Mouse (Mus musculus) heart, postnatal 0 days (tissue): Measurements from ENCODE around the gene Lrig1. TPM values are rescaled to one million over a fixed set of nuclear protein-coding genes. Genes with fewer than 3 reads are reported as not detected.
A peak's percentile ranks its signal among the peaks of the same experiment; 100 is the strongest.

Experiments used
- ATAC-seq: fragments of 200-750 bp; cut with Nextera tagmentation; 2 replicates; pipeline ENCODE4 v1.8.0; 2017; ENCODE audit warnings: low read depth, moderate number of reproducible peaks, moderate library complexity; ENCODE audit not compliant: insufficient read depth
- DNase-seq: peaks from one replicate; pipeline ENCODE4 v3.0.0-alpha.2; 2016; ENCODE audit warnings: low spot score
- H3K27ac ChIP-seq: fragments of 300-500 bp; sonication (generic); 2 replicates; pipeline ENCODE4 v1.5.1; 2014; ENCODE audit warnings: low read depth, mild to moderate bottlenecking
- H3K27me3 ChIP-seq: fragments of 300-500 bp; sonication (generic); 2 replicates; pipeline ENCODE4 v1.6.1; 2014; ENCODE audit warnings: low read length, mixed read lengths; ENCODE audit not compliant: control insufficient read depth, insufficient read depth
- H3K36me3 ChIP-seq: fragments of 300-500 bp; sonication (generic); replicated peaks from 2 replicates; pipeline ENCODE4 v1.6.1; 2014; ENCODE audit warnings: low read length, mixed read lengths; ENCODE audit not compliant: control insufficient read depth, insufficient read depth
- H3K4me1 ChIP-seq: fragments of 300-500 bp; sonication (generic); 2 replicates; pipeline ENCODE4 v1.6.1; 2014; ENCODE audit warnings: antibody characterized with exemption; ENCODE audit not compliant: control insufficient read depth, insufficient read depth
- H3K4me2 ChIP-seq: fragments of 300-500 bp; sonication (generic); 2 replicates; pipeline ENCODE4 v1.6.1; 2014; ENCODE audit warnings: low read depth, mild to moderate bottlenecking, low read length, moderate library complexity
- H3K4me3 ChIP-seq: fragments of 300-500 bp; sonication (generic); 2 replicates; pipeline ENCODE4 v1.5.1; 2014; ENCODE audit warnings: low read depth, low read length
- H3K9ac ChIP-seq: fragments of 300-500 bp; sonication (generic); replicated peaks from 2 replicates; pipeline ENCODE4 v1.6.1; 2014; ENCODE audit warnings: low read depth, low read length, mixed read lengths
- H3K9me3 ChIP-seq: fragments of 300-500 bp; sonication (generic); replicated peaks from 2 replicates; pipeline ENCODE4 v1.6.1; 2016; ENCODE audit warnings: low read length; ENCODE audit not compliant: control insufficient read depth
- CTCF ChIP-seq: IDR thresholded peaks from 2 replicates; pipeline ENCODE4 v1.5.1; 2016; ENCODE audit warnings: antibody characterized with exemption, control low read depth, low read depth
- EP300 ChIP-seq: IDR thresholded peaks from 2 replicates; pipeline ENCODE4 v1.6.1; 2016; ENCODE audit warnings: antibody characterized with exemption, low read depth
- WGBS: fragments of 180-500 bp; shearing (Covaris S2); extraction: QIAGEN DNeasy Blood & Tissue Kit; methylation state at CpG from one replicate; pipeline ENCODE4 v1.1.7; 2014; 5-methylcytosine and 5-hydroxymethylcytosine counted together
- polyA plus RNA-seq: library from polyadenylated mRNA; unstranded; fragments of >200 nt; fragmentation: Nextera tagmentation; extraction: Ambion mirVana; gene quantifications from 2 replicates; pipeline ENCODE4 v1.2.1, GENCODE M21; 2015
- total RNA-seq: library from RNA; depleted of rRNA; stranded (reverse); fragments of >200 nt; gene quantifications from 2 replicates; pipeline ENCODE4 v1.2.3, GENCODE M21; 2014; ENCODE audit warnings: low replicate concordance

Lrig1 gene
- total and polyA plus RNA-seq, 2 experiments from 2014 or later = 7.1 to 54.3 TPM

DNA sequence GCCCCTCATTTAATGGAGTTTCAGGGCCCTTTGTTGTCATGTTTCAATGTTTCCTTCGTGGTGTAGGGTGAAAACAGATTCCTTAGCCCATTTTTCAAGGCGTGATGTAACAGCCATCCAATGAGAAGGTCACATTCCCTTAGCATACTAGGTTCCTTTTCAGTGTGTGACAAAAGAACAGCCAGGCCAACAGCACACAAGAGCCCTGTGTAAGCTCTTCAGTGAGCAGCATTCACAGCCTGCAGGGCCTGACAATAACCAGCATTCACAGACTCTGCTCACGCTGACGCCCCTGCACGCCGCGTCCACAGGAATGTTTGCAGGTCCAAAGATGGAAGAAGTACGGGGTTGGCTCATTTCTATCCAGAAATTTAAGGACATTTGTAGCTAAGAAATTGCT, 122.0 kb downstream of the Lrig1 start:
- H3K27ac ChIP-seq = no peak overlapping the region
- H3K27me3 ChIP-seq = no peaks in the 10 kb centered on the region
- no peak overlapping the region for H3K9ac ChIP-seq
- H3K36me3 ChIP-seq = no peaks in the 10 kb centered on the region
- WGBS = 69% methylated on average over 8 of the region's 8 CpGs
- DNase-seq (no peak), ATAC-seq (no peak)
- TF ChIP-seq EP300 (no peak), CTCF (no peak)
- H3K4me1 ChIP-seq = no peaks in the 10 kb centered on the region
- no peak overlapping the region for H3K4me2 ChIP-seq
- no peak overlapping the region for H3K4me3 ChIP-seq
- no peaks in the 10 kb centered on the region for H3K9me3 ChIP-seq

DNA sequence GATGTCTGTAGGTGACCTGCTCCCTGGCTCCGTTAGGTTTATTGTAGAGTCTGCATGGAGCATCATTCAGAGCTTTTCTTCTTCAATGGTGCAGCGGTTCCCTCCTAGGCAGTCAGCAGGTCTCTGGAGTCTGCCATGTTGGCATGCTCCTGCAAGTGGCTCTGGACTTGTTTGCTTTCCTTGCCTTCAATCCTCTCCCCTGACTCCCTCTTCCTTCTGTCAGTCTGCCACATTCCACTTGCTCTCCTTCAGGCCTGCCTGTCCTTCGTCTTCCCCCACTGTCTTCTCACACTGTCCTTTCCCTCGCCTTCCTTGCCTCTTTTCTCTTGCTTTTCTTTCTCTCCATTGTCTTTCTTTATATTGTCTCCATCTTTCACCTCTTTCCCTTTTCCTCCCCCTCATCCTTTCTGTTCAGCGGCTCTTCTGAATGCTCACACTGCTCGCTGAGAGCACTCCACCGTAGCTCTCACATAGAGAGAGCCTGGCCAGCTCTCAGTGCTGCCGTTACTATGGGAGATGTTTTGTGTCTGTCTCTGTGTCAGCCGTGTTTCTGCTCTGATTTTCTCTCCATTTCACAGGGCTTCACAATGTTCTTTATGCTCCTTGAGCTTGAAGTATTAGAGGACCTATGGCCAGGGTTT, 124.3 kb downstream of the Lrig1 start:
- H3K27me3 ChIP-seq = no peaks in the 10 kb centered on the region
- no peaks in the 10 kb centered on the region for H3K4me1 ChIP-seq
- ATAC-seq = no peak
- H3K4me3 ChIP-seq = no peak overlapping the region
- no peak for TF ChIP-seq CTCF
- TF ChIP-seq EP300 = no peak
- 53% methylated on average over 9 of the region's 9 CpGs for WGBS
- H3K9ac ChIP-seq = no peak overlapping the region
- no peaks in the 10 kb centered on the region for H3K9me3 ChIP-seq
- DNase-seq = no peak
- no peak overlapping the region for H3K27ac ChIP-seq
- H3K4me2 ChIP-seq = no peak overlapping the region
- no peaks in the 10 kb centered on the region for H3K36me3 ChIP-seq

DNA sequence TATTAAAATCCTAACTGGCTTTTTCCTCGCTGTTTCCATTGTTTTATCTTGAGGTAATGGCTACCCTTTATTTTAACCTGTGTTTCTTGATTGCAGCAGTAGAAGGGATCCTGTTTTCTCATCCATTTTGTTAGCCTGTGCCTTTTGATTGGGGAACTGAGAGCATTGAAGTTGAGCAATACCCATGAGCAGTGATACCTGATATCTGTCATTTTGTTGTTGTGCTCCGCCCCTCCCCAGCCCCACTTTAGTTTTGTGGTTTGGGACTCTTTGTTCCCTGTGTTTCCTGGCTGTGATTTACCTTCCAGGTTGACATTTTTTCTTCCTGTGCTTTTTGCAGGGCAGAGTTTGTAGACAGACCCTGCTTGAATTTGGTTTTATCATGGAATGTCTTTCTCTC, 131.9 kb downstream of the Lrig1 start:
- Histone ChIP-seq H3K4me3 (no peak overlapping the region), H3K4me2 (no peak overlapping the region), H3K27ac (no peak overlapping the region), H3K27me3 (no peaks in the 10 kb centered on the region), H3K4me1 (no peaks in the 10 kb centered on the region), H3K36me3 (no peaks in the 10 kb centered on the region), H3K9me3 (no peaks in the 10 kb centered on the region), H3K9ac (no peak overlapping the region)
- ATAC-seq = no peak
- DNase-seq = no peak
- TF ChIP-seq CTCF (no peak), EP300 (no peak)
- WGBS = 90% methylated on average over 2 of the region's 2 CpGs

DNA sequence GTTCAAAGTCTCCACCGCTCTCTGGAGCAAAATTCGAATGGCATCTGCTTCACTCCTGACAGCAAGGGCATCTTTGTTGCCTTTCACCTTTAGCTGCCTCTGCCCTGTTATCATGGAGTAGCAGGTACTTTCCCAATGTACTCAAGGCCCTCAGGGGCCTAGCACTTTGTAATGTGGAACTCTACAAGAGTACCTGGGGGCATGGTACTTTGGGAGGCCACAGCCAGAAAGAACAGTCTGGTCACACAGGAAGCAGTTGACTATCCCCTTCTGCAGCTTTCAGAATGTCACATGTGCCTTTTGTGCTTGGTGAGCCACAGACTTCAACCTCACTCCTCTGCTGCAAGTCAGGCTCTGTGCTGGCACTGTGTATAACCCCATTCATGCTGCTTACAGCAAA, 134.2 kb downstream of the Lrig1 start:
- Histone ChIP-seq H3K4me2 (no peak overlapping the region), H3K4me3 (no peak overlapping the region), H3K9me3 (no peaks in the 10 kb centered on the region), H3K27me3 (no peaks in the 10 kb centered on the region), H3K36me3 (no peaks in the 10 kb centered on the region), H3K27ac (no peak overlapping the region), H3K4me1 (no peaks in the 10 kb centered on the region), H3K9ac (no peak overlapping the region)
- 92% methylated on average over 2 of the region's 2 CpGs for WGBS
- ATAC-seq (no peak), DNase-seq (no peak)
- TF ChIP-seq EP300 (no peak), CTCF (no peak)

DNA sequence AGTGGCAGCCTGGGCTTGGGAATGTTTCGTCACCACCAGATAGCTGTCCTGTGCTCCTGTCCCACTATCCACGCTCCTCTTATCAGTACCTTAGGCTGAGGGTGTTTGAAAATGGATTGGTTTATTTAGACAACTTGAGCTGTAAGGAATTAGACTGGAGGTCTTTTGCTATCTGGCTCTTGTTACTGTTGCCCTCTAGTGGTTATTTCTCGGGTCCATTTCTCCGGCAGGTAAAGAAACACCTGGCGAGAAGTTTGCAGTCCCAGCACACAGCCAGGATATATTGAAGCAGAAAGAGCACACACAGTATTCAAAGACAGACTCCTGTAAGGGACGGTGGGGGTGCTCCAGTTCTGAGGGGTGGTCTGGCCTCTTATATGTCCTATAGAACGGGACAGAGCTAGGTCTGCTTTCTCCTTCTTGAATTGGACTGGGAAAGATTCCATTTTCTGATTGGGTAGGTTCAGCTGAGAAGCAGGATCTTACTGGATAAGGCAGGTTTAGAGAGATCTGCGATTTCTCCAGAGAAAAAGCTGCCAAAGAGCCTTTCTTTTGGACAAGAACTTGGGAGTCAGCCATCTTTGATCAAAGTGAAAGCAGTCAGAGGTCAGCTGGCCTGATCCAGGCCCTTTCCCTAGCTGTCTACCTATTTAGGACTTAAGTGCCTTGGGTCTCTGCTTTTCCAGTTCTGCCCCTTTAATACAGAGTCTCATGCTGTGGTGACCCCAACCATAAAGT, 136.6 kb downstream of the Lrig1 start:
- Histone ChIP-seq H3K36me3 (no peaks in the 10 kb centered on the region), H3K27ac (no peak overlapping the region), H3K9ac (no peak overlapping the region), H3K4me1 (no peaks in the 10 kb centered on the region), H3K4me3 (no peak overlapping the region), H3K27me3 (no peaks in the 10 kb centered on the region), H3K9me3 (no peaks in the 10 kb centered on the region), H3K4me2 (no peak overlapping the region)
- 0 out of 2 replicates have a peak, but pooled peaks have one; percentile 17 for ATAC-seq
- no peak for DNase-seq
- WGBS = 49% methylated on average over 8 of the region's 8 CpGs
- TF ChIP-seq CTCF = peak; percentile 30
- no peak for TF ChIP-seq EP300

DNA sequence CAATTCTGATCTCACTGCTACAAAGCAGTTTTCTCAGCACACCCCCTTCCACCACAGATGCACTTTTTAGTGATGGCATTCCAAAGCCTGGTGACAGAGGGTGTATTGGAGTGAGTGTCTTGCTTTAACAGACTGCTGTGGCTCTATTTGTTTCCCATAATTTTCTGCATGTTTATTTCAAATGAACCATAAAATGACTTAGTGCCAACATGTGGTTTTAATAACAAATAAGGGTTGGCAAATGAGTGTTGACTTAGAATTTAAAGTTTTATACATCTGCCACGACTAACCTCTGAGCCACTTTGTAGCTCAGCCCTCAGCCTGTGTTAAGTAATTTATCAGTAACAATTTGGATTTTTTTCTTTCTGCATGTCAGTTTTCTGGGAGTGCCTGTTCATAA, 138.6 kb downstream of the Lrig1 start:
- Histone ChIP-seq H3K9me3 (no peaks in the 10 kb centered on the region), H3K4me3 (no peak overlapping the region), H3K36me3 (no peaks in the 10 kb centered on the region), H3K9ac (no peak overlapping the region), H3K4me2 (no peak overlapping the region), H3K27ac (no peak overlapping the region), H3K4me1 (no peaks in the 10 kb centered on the region), H3K27me3 (no peaks in the 10 kb centered on the region)
- ATAC-seq (no peak), DNase-seq (no peak)
- WGBS = 79% methylated on average over 1 of the region's 1 CpGs
- TF ChIP-seq CTCF = no peak
- TF ChIP-seq EP300 = no peak
